22 mouse cellular contexts compared by ENCODE assay signal in the genomic region with DNA sequence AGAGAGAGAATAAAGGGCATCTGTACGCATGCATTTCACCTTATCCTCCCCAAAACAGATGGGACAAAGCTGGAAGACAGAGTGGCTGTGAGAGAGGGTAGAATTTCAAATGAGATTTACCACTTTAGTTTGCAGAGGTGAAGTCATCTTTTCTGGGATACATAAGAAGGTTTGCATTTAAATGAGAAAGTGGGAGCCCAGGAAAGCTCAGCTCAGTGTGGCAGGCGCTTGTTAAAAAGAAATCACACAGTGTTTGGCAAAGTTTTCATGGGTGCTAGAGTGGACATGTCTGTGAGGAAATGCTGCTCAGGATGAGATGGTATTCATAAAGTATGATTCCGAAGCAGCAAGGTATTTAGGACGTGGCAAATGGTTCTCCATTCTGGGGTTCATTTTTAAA.
"Had no signal": no experiment of that assay in that cellular context is flagged by ENCODE, and none has a peak within 500 bp of the region (broad histone marks: within the 10 kb centered on the region; RNA-seq: fewer than 3 reads in every experiment).

No protein-coding gene starts in this region.

- DNase-seq: heart, postnatal 10 days; heart, postnatal 14 days; heart, postnatal 36 days; heart, postnatal 4 days; kidney, adult 11 months; kidney, adult 18-20 months; kidney, adult 2 months; kidney, adult 8-10 months; kidney, adult 9 months; kidney, postnatal 10 days; kidney, postnatal 14 days; kidney, postnatal 25 days; kidney, postnatal 36 days; kidney, postnatal 4 days; layer of hippocampus, adult 9-11 months; layer of hippocampus, postnatal 36 days had no signal

- ATAC-seq: hindbrain, embryonic 16.5 days; hindbrain, postnatal 0 days; inflammation-experienced regulatory T-cells, adult 6 months; intestine, embryonic 15.5 days; intestine, embryonic 16.5 days; intestine, postnatal 0 days had no signal
